ENCODE assay signal across 12 mouse cellular contexts in genomic region chr8:66777115-66777877, GRCm38 (mm10).
DNase-seq lines count a peak whose midpoint lies in the region; ATAC-seq and TF ChIP-seq lines count a peak whose summit lies in the region.
"Had no signal": no experiment of that assay in that cellular context is flagged by ENCODE, and none has a peak within 500 bp of the region (broad histone marks: within the 10 kb centered on the region; RNA-seq: fewer than 3 reads in every experiment).

No protein-coding gene starts in this region.

- 44% methylated on average over 14 of the region's 14 CpGs for WGBS in embryonic facial prominence, embryonic 11.5 days
- WGBS in hindbrain, postnatal 0 days = 47% methylated on average over 14 of the region's 14 CpGs

- peak; percentile 78 for ATAC-seq in embryonic facial prominence, embryonic 11.5 days (replicated peaks; ENCODE audit: insufficient number of reproducible peaks, low FRiP score, low TSS enrichment, low read depth)
- peak; percentile 66 for ATAC-seq in hindbrain, postnatal 0 days

- H3K4me3 ChIP-seq in embryonic facial prominence, embryonic 11.5 days (ENCODE audit: low read depth, low read length) = no peak overlapping the region
- H3K4me3 ChIP-seq in hindbrain, postnatal 0 days (ENCODE audit: low read length) = no peak overlapping the region
- H3K4me3 ChIP-seq: heart, embryonic 15.5 days; liver, embryonic 13.5 days; neural tube, embryonic 13.5 days had no signal

- no peak overlapping the region for H3K9ac ChIP-seq in embryonic facial prominence, embryonic 11.5 days (replicated peaks; ENCODE audit: low read length)
- no peak overlapping the region for H3K9ac ChIP-seq in hindbrain, postnatal 0 days (replicated peaks; ENCODE audit: low read length)
- H3K9ac ChIP-seq: heart, embryonic 15.5 days; liver, embryonic 13.5 days; neural tube, embryonic 13.5 days had no signal

- H3K9me3 ChIP-seq in embryonic facial prominence, embryonic 11.5 days (replicated peaks; ENCODE audit: control insufficient read depth, low read length) = no peaks in the 10 kb centered on the region
- H3K9me3 ChIP-seq in hindbrain, postnatal 0 days (ENCODE audit: low read length) = no peaks in the 10 kb centered on the region
- H3K9me3 ChIP-seq: heart, embryonic 15.5 days; liver, embryonic 13.5 days; neural tube, embryonic 13.5 days had no signal

- no peak overlapping the region for H3K4me2 ChIP-seq in embryonic facial prominence, embryonic 11.5 days (ENCODE audit: low read depth, low read length)
- H3K4me2 ChIP-seq in hindbrain, postnatal 0 days (ENCODE audit: low read depth, low read length) = peak overlapping the region; percentile 34; the same call in 1 of the 2 replicates
- H3K4me2 ChIP-seq: heart, embryonic 15.5 days; liver, embryonic 13.5 days; neural tube, embryonic 13.5 days had no signal

- no peak overlapping the region for H3K27ac ChIP-seq in embryonic facial prominence, embryonic 11.5 days (replicated peaks; ENCODE audit: low read depth, low read length)
- H3K27ac ChIP-seq in hindbrain, postnatal 0 days = no peak overlapping the region
- H3K27ac ChIP-seq: heart, embryonic 15.5 days; kidney, postnatal 0 days; liver, embryonic 13.5 days; neural tube, embryonic 13.5 days had no signal

- no peaks in the 10 kb centered on the region for H3K27me3 ChIP-seq in embryonic facial prominence, embryonic 11.5 days (ENCODE audit: control insufficient read depth, insufficient read depth, low read length)
- H3K27me3 ChIP-seq in hindbrain, postnatal 0 days (ENCODE audit: insufficient read depth, low read length) = no peaks in the 10 kb centered on the region
- H3K27me3 ChIP-seq: heart, embryonic 15.5 days; liver, embryonic 13.5 days; neural tube, embryonic 13.5 days had no signal

- no peak for TF ChIP-seq CTCF in hindbrain, postnatal 0 days (IDR thresholded peaks at IDR 0.05; ENCODE audit: low read depth)

- H3K36me3 ChIP-seq in embryonic facial prominence, embryonic 11.5 days (replicated peaks; ENCODE audit: control insufficient read depth, insufficient read depth, low read depth, low read length) = no peaks in the 10 kb centered on the region
- no peaks in the 10 kb centered on the region for H3K36me3 ChIP-seq in hindbrain, postnatal 0 days (ENCODE audit: insufficient read depth, low read length)
- H3K36me3 ChIP-seq: heart, embryonic 15.5 days; liver, embryonic 13.5 days; neural tube, embryonic 13.5 days had no signal

- DNase-seq in cerebellum, postnatal 14 days = peak; percentile 6 to 9
- DNase-seq in cerebellum, adult 8-10 months = no peak
- DNase-seq in embryonic facial prominence, embryonic 11.5 days (ENCODE audit: low spot score) = peak; percentile 65
- DNase-seq in hindbrain, postnatal 0 days (ENCODE audit: low spot score) = peak; percentile 41
- peak; percentile 8 for DNase-seq in lung, postnatal 25 days (ENCODE audit: low spot score)
- DNase-seq in gastrocnemius, postnatal 25 days = no peak
- no peak for DNase-seq in T-cell, adult 2 months (ENCODE audit: low spot score)
- DNase-seq in adrenal gland, postnatal 14 days = no peak
- DNase-seq: liver, embryonic 13.5 days had no signal

- no peaks in the 10 kb centered on the region for H3K4me1 ChIP-seq in embryonic facial prominence, embryonic 11.5 days (ENCODE audit: control insufficient read depth, insufficient read depth, low read length)
- no peaks in the 10 kb centered on the region for H3K4me1 ChIP-seq in hindbrain, postnatal 0 days (ENCODE audit: insufficient read depth, low read length)
- H3K4me1 ChIP-seq: liver, embryonic 13.5 days; neural tube, embryonic 13.5 days had no signal

Comparison
In these comparisons a context has a peak if more than half of its experiments do, and no peak if none do; other contexts are left out.
1. DNase-seq: peak in cerebellum, postnatal 14 days (2 of 2), embryonic facial prominence, embryonic 11.5 days (single experiment), hindbrain, postnatal 0 days (single experiment) and lung, postnatal 25 days (single experiment); none in cerebellum, adult 8-10 months (single experiment), gastrocnemius, postnatal 25 days (single experiment), T-cell, adult 2 months (single experiment) and adrenal gland, postnatal 14 days (single experiment).